Mouse (Mus musculus): Measurements from ENCODE around the gene Csnk1g2. TPM values are rescaled to one million over a fixed set of nuclear protein-coding genes. Genes with fewer than 3 reads are reported as not detected.
"Not testable (repeated sequence)": the region's sequence is repeated elsewhere in the genome, so short reads cannot be mapped to it uniquely, and the experiment has no call there.

Csnk1g2 gene
- total RNA-seq, 2 experiments from 2014 or later, result 244 to 251 TPM

GRCm38 (mm10) chr10:80635345-80635744, 12.7 kb downstream of the Csnk1g2 start:
- Histone ChIP-seq H3K4me3 (no peak overlapping the region), H3K27ac (no peak overlapping the region)
- intact Hi-C loops (cut with DNase I), result no loop called here
- no peak for DNase-seq (ENCODE audit: extremely low spot score in 1 of 2, low spot score in 2 of 2)
- TF ChIP-seq CTCF (IDR thresholded peaks at IDR 0.05), result no peak

- TF ChIP-seq CTCF (IDR thresholded peaks at IDR 0.05), result no peak
- H3K4me3 ChIP-seq, result no peak overlapping the region
- H3K27ac ChIP-seq, result no peak overlapping the region
- DNase-seq (ENCODE audit: extremely low spot score in 1 of 2, low spot score in 2 of 2), result no peak
- intact Hi-C loops (cut with DNase I), result no loop called here
These were observed 24.3 kb downstream of the Csnk1g2 start for GRCm38 (mm10) chr10:80646936-80647335.

GRCm38 (mm10) chr10:80649910-80650309, 27.3 kb downstream of the Csnk1g2 start:
- intact Hi-C loops (cut with DNase I); H3K4me3 ChIP-seq; DNase-seq (ENCODE audit: extremely low spot score in 1 of 2, low spot score in 2 of 2): not testable (repeated sequence)
- peak overlapping the region; percentile 50; the same call in 1 of the 2 replicates for H3K27ac ChIP-seq

- Histone ChIP-seq H3K27ac (peak overlapping the region; percentile 50; the same call in 1 of the 2 replicates), H3K4me3 (no peak overlapping the region)
- intact Hi-C loops (cut with DNase I), result no loop called here
- no peak for DNase-seq (ENCODE audit: extremely low spot score in 1 of 2, low spot score in 2 of 2)
- no peak for TF ChIP-seq CTCF (IDR thresholded peaks at IDR 0.05)
These were observed 27.8 kb downstream of the Csnk1g2 start for GRCm38 (mm10) chr10:80650392-80650791.

GRCm38 (mm10) chr10:80653156-80653720, 30.6 kb downstream of the Csnk1g2 start:
- intact Hi-C loops (cut with DNase I), result no loop called here
- H3K27ac ChIP-seq, result no peak overlapping the region

GRCm38 (mm10) chr10:80654866-80655265, 32.2 kb downstream of the Csnk1g2 start:
- Histone ChIP-seq H3K4me3 (peak overlapping the region; percentile 71; the same call in 1 of the 2 replicates), H3K27ac (no peak overlapping the region; the same call in 1 of the 2 replicates)
- intact Hi-C loops (cut with DNase I), result loop anchor here (5.0 kb wide), 1 partner anchor 47 kb away; the partner anchor contains the start of genes Izumo4 and Mob3a
- no peak for DNase-seq (ENCODE audit: extremely low spot score in 1 of 2, low spot score in 2 of 2)
- TF ChIP-seq CTCF (IDR thresholded peaks at IDR 0.05), result no peak

More at GRCm38 (mm10) chr10:80653156-80653720, 30.6 kb downstream of the Csnk1g2 start:
- no peak for DNase-seq (ENCODE audit: extremely low spot score in 1 of 2, low spot score in 2 of 2)
- no peak overlapping the region for H3K4me3 ChIP-seq
- TF ChIP-seq CTCF (IDR thresholded peaks at IDR 0.05), result no peak

- DNase-seq (ENCODE audit: extremely low spot score in 1 of 2, low spot score in 2 of 2), result no peak
- TF ChIP-seq CTCF (IDR thresholded peaks at IDR 0.05), result no peak
- peak overlapping the region; percentile 71 for H3K4me3 ChIP-seq
- H3K27ac ChIP-seq, result peak overlapping the region; percentile 82
- intact Hi-C loops (cut with DNase I), result loop anchor here (2.0 to 5.0 kb wide), 3 partner anchors 21 to 47 kb away; partner anchors contain the start of genes Csnk1g2, Izumo4 and Mob3a
These were observed 32.9 kb downstream of the Csnk1g2 start for GRCm38 (mm10) chr10:80655406-80656129.

- intact Hi-C loops (cut with DNase I), result loop anchor here (2.0 to 5.0 kb wide), 3 partner anchors 21 to 46 kb away; partner anchors contain the start of genes Csnk1g2, Izumo4 and Mob3a
- no peak for TF ChIP-seq CTCF (IDR thresholded peaks at IDR 0.05)
These were observed 33.7 kb downstream of the Csnk1g2 start for GRCm38 (mm10) chr10:80656130-80656862.

GRCm38 (mm10) chr10:80656863-80657623, 34.4 kb downstream of the Csnk1g2 start, which contains the start of gene Btbd2:
Gene Btbd2 (minus strand): TSS chr10:80657071.
- DNase-seq (ENCODE audit: extremely low spot score in 1 of 2, low spot score in 2 of 2), result no peak
- no peak for TF ChIP-seq CTCF (IDR thresholded peaks at IDR 0.05)
- intact Hi-C loops (cut with DNase I), result loop anchor here (2.0 to 5.0 kb wide), 3 partner anchors 20 to 45 kb away; partner anchors contain the start of genes Csnk1g2, Izumo4 and Mob3a

More at GRCm38 (mm10) chr10:80656130-80656862, 33.7 kb downstream of the Csnk1g2 start:
- peak overlapping the region; percentile 93 for H3K27ac ChIP-seq
- H3K4me3 ChIP-seq, result peak overlapping the region; percentile 71
- peak; percentile 93 for DNase-seq (ENCODE audit: extremely low spot score in 1 of 2, low spot score in 2 of 2)

GRCm38 (mm10) chr10:80658194-80658840, 35.7 kb downstream of the Csnk1g2 start:
- no peak overlapping the region for H3K4me3 ChIP-seq
- intact Hi-C loops (cut with DNase I), result loop anchor here (5.0 kb wide), 1 partner anchor 44 kb away; the partner anchor contains the start of genes Izumo4 and Mob3a
- no peak for TF ChIP-seq CTCF (IDR thresholded peaks at IDR 0.05)
- H3K27ac ChIP-seq, result no peak overlapping the region
- no peak for DNase-seq (ENCODE audit: extremely low spot score in 1 of 2, low spot score in 2 of 2)

More at GRCm38 (mm10) chr10:80656863-80657623, 34.4 kb downstream of the Csnk1g2 start, which contains the start of gene Btbd2:
- peak within 1 kb of the TSS; percentile 71 for H3K4me3 ChIP-seq
- H3K27ac ChIP-seq, result peak within 1 kb of the TSS; percentile 93
